Mouse (Mus musculus) embryo, embryonic 11.5 days (tissue): Measurements from ENCODE around the gene Ctnnd2.

Experiments used
- DNase-seq: peaks from one replicate; pipeline ENCODE4 v3.0.0-alpha.2; 2012; ENCODE audit warnings: low read depth, low spot score

Ctnnd2 gene

DNA sequence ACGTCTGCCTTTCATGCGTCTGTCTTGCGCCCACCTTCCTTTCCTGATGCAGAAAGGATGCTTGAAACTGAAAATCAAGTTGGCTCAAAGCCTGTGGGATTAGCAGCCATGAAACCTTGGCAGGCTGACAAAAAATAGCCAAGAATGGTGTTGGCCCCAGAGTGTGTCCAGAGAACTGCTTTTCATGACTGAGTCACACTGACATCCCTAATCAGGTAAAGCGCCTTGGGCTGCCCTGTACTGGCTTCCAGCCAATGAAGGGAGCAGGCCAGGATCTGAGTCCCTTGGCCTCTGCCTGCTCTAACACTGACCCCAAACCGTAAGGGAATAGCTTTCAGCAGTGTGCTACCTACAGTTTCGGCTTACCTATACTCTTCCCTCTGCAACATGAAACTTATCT is 713.0 kb downstream of the Ctnnd2 start:
- no peak for DNase-seq

DNA sequence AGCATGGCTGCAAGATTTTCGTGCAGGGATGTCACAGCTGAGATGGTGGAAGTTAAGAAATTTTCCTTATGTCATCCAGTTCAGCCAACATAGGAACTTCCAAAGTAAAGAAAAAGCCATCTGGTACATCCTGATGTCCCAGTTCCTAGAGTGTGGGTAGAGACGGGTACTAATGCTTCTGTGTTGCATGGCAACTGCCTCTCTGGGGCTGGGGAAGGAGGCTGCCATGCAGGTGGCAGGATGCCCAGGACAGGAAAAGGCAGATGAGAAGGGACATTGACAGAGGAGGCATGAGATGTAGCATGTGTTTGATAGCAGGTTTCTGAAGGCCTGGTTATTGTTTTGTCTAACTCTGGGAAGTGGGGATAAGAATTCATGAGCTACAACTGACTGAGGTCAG is 715.2 kb downstream of the Ctnnd2 start:
- DNase-seq = no peak

DNA sequence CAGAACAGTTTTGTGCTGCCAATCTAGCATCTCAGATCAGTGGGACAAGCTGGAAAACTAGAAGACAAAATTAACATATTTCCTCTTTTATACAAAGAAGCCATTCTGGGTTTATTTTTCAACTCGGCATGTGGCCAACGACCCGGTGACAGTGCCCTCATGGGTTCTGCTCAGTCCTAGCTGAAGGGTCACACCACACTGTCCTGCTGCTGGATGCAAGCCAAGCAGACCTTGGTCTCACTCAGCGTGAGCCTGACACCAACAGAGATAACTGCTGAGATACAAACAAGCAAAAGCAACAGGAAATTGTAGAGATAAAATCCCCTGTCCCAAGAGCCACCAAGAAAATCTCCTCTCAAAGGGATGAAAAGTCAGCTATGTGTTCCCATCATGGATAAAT is 719.6 kb downstream of the Ctnnd2 start:
- DNase-seq = no peak

DNA sequence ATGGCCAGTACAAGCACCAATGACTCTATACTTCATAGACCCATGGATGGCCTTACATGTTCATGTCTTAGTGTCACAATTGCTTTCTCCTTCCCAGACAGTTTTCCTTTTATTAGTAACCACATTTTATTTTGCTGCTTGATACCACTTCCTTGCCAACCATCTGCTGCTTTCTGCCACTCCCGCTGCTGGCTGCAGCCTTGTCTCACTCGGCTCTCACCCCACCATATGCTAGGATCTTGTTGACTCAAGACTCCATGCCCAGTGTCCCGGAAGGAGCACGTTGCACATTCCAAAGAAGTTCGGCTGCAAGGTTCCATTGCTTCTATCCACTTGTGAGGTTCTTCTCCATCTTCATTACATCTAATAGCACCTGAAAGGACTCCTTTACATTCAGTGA is 722.7 kb downstream of the Ctnnd2 start:
- DNase-seq = no peak

DNA sequence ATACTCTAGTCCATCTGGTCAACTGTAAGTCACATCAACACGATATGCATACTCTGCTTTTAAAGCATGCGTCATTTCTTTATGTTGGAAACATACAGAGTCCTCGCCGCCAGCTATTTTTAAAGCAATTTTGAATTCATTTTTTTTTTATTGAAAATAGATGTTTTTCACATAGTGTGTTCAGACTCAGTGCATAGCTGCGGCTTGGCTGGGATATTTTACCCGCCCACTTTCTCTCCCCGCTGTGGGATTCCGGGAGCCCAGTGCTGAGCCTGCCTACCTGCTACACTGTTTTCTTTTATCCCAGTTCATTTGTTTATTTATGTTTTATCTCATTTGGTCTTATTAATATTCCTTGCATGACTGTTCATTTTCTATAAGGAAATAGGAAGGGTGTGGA is 724.9 kb downstream of the Ctnnd2 start:
- no peak for DNase-seq

DNA sequence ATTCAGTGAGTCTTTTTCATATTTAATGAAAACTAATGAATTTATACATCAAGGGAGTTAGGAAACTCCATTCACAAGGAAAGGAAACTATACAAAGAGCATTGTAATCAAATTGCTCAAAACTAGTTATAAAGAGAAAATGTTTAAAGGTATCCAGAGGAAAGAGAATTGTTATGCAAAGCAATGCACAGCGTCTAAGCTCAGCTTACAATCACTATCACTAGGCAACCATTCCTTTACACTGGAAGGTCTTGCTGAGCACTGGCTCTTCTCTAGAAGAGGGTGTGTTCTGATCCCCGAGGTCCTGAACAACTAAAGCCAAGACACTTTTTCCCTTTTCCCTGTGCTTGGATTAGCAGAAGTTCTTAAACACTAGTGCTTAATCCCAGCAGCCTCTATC is 735.6 kb downstream of the Ctnnd2 start:
- no peak for DNase-seq

DNA sequence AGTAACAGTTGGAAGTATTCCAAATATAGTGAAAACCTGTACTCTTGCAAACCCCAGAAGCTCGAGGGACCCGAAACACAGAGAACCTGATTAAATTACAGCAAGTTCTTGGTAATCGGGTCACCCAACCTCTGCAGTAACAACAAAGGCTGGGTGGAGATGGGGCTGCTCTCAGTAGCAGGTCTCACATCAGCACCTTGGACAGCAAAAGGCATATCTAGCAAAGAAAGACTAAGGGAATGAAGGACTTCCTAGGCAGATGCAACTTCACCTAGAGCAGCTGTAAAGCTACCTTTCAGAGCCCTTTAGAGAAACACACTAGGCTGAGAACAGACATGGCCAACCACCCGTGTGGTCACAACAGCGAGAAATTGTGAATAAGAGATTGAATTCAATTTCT is 741.0 kb downstream of the Ctnnd2 start:
- DNase-seq = peak; percentile 34

DNA sequence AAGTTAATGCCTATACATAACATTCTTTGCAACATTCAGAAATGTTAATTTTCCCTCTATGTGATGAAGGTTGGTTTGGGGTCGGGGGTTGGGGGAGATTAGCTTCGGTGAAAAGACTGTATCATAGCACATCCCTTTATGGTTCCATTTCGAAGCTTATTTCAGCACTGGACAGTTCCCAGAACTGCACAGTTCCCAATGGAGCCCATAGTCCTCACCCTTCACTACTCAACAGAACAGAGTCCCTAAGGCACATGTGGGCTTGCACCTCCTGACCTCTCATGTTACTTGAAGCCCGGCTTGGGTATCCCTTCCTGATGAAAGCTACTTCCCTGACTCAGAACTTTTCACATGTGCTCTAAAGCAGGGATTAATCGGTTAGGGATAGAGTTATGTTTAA is 753.4 kb downstream of the Ctnnd2 start:
- peak; percentile 27 for DNase-seq

DNA sequence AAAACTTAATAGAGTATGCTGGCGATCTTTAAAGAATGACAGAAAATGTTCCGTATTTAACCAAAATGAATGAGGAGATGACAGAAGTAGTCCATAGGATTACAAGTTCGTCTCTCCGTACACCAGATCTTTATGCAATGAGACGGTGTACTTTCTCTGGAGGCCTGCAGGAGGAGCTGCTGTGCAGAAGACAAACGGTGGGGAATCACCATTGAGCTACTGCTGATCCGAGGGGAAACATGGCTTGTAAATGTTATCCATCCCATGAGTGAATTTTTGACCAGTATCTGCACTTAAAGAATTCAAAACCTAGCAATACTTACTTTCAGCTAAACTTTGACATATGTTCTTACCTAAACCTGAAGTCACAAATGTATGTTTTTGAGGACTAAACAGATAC is 755.2 kb downstream of the Ctnnd2 start:
- no peak for DNase-seq

DNA sequence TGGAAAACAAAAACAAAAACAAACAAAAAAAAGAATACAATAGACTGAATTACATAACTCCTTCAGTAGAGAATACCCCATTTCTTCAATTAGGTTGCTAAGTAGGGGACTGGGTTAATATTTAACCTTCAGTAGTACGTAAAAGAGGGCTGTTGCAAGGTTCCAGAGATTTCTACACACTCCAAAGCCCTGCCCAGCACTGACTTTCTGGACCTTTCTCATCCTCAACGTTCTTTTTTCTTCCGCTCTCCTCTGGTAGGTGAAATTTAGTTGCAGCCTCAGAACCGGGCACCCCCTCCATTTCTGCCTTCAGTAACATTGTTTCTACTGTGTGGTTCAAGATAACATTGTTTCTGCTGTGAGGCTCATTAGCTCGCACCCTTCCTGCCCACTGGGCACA is 759.5 kb downstream of the Ctnnd2 start:
- no peak for DNase-seq

DNA sequence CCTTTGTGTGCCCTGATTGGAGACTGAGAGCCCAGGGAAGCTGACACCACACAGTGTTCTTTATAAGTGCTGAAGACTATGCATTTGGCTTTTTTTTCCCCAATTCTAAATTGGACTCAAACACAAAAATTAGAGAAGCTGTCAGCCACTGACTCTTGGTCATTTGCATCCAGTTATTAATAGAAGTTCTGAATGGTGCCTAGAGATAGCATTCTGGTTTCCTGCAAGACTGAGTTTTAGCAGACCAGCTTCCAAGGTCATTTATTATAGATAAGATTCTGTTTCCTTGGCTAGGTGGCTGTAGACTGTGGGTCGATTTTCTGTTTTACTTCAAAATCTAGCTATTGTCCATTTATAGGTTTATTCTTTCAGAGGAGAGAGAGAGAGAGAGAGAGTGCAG is 773.5 kb downstream of the Ctnnd2 start:
- DNase-seq = no peak

DNA sequence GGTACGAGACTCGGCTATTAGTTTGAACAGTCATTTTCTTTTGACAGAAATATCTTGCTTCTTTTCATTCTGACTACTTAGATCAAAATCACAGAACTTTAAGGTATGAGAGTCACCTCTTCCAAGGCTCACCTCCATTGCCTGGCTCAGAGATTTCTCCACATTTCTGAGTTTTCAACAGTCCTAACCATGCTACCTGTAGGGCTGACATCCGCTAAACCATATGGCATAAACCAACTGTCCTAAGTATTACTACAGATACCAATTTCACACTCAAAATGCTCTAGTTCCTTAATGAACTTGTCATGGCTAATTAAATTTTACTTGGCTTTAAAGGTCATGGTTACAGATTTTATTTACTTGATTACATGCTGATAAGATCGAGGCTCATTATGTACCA is 786.1 kb downstream of the Ctnnd2 start:
- DNase-seq = no peak

DNA sequence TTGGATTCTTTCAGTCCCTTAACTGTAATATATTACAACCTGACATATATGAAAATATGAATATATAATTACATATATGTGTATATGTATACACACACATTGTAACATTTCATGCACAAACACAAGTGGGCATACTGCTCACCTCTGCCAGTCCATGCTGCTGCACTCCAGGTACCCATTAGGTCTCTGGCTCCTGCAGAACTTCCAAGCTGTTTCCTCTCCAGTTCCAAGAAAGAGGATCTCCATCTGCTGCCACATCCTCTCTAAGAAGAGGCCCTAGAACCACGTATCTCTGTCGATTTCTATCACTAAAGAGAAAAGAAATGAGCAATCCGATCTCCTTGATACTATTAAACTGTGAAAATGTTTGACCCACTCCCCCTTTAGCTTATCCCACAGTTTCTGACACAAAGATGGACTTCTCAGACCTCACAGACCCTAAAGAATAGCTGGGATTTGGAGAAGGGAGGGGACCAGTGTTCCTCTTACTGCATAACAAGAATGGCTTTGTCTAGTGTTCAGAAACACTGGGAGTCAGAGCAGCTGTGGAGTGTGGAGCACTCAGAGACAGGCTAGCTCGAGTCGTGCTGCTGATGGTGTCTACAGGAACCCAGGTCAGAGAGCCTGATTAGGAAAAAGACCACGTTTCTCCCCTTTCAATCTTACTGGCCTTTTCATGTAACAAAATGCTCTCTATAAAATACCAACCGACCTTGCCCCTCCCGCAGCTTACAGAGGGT is 790.2 kb downstream of the Ctnnd2 start:
- DNase-seq = no peak

DNA sequence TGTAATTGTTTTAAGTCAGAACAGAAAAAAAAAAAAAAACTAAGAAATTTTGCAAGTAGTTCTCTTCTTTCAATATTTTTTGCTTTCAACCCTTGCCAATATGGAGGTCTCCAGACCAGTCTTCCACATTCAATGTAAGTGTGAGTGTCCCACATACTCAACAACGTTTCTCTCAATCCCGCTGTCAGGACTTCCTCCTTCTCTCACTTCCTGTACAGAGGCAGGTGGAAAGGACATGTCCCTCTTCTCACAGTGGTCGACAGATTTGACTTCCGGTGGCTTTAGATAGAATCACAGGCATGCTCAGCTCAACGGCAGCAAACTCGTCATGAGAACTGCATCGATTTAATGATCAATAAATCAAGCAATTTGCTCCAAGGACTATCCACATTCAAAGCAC is 791.7 kb downstream of the Ctnnd2 start:
- no peak for DNase-seq

DNA sequence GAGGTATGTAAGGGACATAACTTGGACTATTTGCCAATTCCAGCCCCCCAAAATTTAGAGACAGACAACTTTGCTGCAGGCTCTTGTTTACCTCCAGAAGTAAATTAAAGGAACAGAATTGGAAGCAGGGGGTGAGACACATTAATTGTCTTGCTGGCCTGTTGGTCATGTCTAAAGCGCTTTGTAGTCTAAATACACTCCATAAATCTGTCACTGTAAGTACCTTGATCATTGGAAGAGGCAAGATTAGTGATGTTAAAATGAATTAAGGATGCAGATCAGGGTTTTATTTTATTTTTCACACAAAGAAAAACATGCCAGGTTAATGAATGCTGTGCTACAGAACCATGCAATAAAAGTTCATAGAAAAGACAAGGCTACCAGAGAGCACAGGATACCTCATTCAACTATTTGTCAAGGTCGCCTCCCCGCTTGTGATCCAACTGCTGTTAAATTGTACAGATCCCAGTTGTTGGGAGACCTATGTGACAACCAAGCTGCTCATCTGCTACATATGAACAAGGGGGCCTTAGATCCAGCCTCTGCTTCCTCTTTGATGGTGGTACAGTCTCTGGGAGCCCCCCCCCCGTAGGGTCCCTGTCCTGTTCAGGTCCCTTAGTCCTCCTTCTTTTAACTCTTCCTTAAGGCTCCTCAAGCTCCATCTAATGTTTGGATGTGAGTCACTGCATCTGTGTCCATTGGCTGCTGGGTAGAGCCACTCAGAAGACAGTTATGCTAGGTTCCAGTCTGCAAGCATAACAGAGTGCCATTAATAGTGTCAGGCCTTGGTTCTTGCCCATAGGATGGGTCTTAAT is 792.7 kb downstream of the Ctnnd2 start:
- DNase-seq = no peak

DNA sequence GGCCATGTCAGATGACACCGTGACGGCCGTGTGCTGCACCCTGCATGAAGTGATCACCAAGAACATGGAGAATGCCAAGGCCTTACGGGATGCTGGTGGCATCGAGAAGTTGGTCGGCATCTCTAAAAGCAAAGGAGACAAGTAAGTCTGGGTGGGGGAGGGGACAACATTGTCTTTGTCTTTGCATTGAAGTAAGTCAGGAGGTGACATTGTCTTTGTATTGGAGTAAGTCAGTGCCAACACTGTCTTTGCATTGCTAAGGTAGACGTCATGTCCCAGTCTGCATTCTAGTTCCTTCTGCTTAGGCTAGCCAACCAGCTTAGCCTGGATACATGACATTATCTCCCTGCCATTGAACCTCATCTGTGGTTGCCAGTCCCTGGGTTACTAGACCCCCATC is 794.4 kb downstream of the Ctnnd2 start:
- no peak for DNase-seq

DNA sequence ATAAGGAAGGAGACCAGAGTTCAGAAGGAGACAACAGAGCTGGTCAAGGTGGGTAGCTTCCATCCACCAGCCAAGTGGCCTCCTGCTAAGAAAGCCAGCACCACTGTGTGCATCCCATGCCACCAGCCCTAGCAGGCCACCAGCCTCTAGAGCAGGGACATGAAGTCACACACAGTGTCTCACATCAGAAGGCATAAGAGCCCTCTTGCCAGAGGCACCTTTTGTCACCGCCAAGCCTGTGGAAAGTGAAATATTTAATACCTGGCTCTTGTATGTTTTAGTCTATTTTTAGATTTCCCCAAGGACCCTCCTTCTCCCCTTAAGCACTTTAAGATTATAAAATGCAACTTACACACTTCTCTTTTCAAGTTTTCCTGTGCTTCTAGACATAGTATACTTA is 802.0 kb downstream of the Ctnnd2 start:
- no peak for DNase-seq

DNA sequence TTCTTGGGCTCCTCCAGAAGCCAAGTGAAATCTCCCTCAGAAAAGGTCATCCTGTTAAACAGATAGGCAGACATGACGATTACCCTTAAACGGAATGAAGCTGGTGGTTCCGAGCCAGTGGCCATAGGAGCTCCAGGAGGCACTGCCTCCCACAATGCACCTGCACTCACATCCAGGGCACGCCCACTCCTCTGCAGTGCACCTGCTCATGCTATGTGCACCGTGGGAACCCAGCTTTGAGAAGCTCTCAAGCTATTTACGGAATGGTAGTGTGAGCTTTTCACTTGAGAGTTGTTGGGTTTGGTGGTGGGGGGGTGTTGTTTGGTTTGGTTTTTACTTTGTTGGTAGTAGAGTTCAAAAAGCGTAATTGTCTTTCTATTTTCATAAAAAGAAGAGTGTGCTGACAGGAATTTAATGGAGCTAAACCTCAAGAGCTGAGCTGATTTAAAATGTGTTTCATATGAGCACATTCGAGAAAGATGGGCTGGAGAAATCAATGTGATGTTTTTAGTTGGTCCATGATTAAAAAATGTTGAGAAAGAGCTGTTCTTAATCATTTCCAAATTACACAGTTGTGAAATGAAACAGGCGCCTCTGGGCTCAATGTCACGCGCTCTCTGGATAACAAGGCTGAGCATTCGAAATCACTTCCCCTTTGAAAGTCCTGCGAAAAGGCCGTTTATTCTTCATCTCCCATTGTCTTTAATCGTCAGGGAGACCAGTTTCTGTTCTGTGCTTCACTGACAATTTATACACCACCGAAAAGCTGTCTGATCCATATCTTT is 802.8 kb downstream of the Ctnnd2 start:
- DNase-seq = no peak

DNA sequence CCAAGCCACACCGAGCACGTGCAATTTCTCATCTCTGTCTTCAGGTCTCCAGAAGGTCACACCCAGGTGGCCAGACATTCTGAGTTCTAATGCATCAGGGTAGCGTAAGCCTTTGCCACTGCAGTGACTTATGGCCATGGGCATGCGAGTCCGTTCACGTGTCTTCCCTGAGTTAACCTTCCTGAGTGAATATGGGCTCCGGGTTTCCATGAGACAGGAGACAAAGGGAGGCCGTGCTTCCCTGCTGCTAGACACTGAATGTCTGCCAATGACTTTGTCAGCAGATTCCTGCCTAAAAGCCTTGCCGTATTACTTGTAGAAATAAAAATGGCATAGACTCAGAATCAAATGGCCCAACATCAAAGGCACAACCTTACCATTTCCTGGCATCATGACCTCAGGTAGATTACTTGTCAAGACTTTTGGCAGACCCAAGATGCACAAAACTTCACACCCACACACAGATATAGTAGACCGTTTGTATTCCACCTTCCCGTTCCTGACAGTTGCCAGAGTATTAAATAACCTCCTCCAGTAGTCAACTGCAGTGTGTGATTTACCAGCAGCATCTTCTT is 804.9 kb downstream of the Ctnnd2 start:
- no peak for DNase-seq

DNA sequence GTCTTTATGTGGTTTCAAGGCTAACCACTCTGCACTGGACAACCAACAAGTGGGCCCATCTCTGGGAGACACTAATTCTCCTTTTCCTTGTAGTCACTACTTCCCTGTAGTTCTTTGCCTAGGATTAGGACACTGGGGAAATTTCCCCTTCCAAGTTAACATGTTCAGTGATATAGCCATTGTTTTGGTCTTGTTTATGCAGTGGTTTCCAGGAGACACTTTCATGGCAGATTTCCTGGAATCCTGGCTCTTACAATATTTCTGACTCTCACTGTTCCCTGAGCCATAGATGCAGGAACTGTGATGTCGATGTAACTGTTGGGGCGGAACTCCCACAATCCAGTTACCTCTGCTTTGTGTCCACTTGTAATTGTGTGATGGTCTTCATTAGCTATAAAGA is 814.5 kb downstream of the Ctnnd2 start:
- DNase-seq = no peak

DNA sequence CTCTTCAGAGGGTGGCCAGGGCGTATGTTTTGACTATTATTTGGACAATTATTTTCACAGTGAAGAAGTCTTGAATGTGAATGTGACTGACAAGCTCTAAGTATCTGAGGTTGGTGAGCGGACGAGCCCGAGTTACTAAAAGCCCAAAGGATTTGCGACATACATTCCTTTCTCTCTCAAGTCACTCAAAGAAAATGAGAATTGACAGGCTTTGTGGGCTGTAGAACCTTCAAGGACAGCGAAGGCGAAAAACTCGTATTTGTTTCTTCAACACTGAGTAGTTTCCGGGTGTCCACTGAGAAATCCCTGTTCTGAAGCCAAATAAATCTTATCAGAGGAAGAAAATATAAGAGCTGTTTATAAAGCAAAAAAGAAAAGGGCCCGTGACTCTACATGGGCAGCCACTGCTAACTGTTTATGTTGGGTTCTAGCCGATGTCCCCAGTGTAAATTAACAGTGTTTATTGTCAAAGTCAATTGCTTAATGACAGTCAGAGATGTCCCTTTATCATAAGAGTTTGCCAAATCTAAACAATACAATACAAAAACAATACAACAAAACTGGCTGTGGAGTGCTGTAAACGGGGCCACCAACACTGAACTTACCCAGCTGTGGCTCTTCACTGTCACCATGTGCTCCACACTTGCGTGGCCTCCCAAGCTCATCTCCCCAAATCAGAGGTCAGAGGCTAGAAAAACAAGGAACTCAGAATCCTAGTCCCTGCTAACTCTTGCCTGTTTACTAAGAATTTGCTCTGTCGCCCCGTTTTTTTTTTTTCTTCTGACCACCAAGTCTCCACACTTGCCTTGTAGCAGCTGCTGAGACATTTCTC is 818.2 kb downstream of the Ctnnd2 start:
- no peak for DNase-seq
